Mouse (Mus musculus): ENCODE results near the gene Hapln2. TPM values are rescaled to one million over a fixed set of nuclear protein-coding genes. Genes with fewer than 3 reads are reported as not detected.

The Hapln2 gene
- 0.08 and 0.17 TPM in 2 replicates for polyA plus RNA-seq (2016; fragmentation: Nextera tagmentation; extraction: Ambion mirVana)

- no peak within 1 kb of the TSS for H3K9ac ChIP-seq
- H3K27ac ChIP-seq (ENCODE audit: poor library complexity, severe bottlenecking), result no peak within 1 kb of the TSS
Measured at GRCm38 (mm10) chr3:88027434-88028186, at the start of gene Hapln2. Gene Hapln2, minus strand, starts transcription at chr3:88027583.

GRCm38 (mm10) chr3:88074766-88075165, 47.4 kb upstream of the Hapln2 start:
- no peak overlapping the region for H3K27ac ChIP-seq (ENCODE audit: poor library complexity, severe bottlenecking)
- no peaks in the 10 kb centered on the region for H3K4me1 ChIP-seq (replicated peaks)
- no peak overlapping the region for H3K4me2 ChIP-seq
- no peak for ATAC-seq (ENCODE audit: insufficient number of reproducible peaks, low FRiP score)
- H3K9ac ChIP-seq, result no peak overlapping the region
- H3K9me3 ChIP-seq (replicated peaks), result no peaks in the 10 kb centered on the region
- no peaks in the 10 kb centered on the region for H3K36me3 ChIP-seq
- no peak overlapping the region for H3K4me3 ChIP-seq
- H3K27me3 ChIP-seq (replicated peaks), result peaks cover 44% of the 10 kb centered on the region
- 68% methylated on average over 8 of the region's 8 CpGs for WGBS

More at GRCm38 (mm10) chr3:88027434-88028186, at the start of gene Hapln2:
- Histone ChIP-seq H3K4me1 (replicated peaks) (peaks cover 22% of the 10 kb centered on the region), H3K36me3 (no peaks in the 10 kb centered on the region), H3K27me3 (replicated peaks) (peaks cover 85% of the 10 kb centered on the region), H3K9me3 (replicated peaks) (peaks cover 11% of the 10 kb centered on the region), H3K4me3 (no peak within 1 kb of the TSS), H3K4me2 (no peak within 1 kb of the TSS)
- no peak for ATAC-seq (ENCODE audit: insufficient number of reproducible peaks, low FRiP score)
- 42% methylated on average over 5 of the region's 5 CpGs for WGBS

GRCm38 (mm10) chr3:88074351-88074750, 47.0 kb upstream of the Hapln2 start:
- Histone ChIP-seq H3K4me2 (no peak overlapping the region), H3K27me3 (replicated peaks) (peaks cover 49% of the 10 kb centered on the region), H3K27ac (ENCODE audit: poor library complexity, severe bottlenecking) (no peak overlapping the region), H3K4me1 (replicated peaks) (no peaks in the 10 kb centered on the region), H3K36me3 (no peaks in the 10 kb centered on the region), H3K9ac (no peak overlapping the region), H3K9me3 (replicated peaks) (no peaks in the 10 kb centered on the region), H3K4me3 (no peak overlapping the region)
- ATAC-seq (ENCODE audit: insufficient number of reproducible peaks, low FRiP score), result no peak
- whole genome bisulfite sequencing, result 58% methylated on average over 2 of the region's 2 CpGs

GRCm38 (mm10) chr3:88073631-88074030, 46.2 kb upstream of the Hapln2 start:
- Histone ChIP-seq H3K27me3 (replicated peaks) (peaks cover 50% of the 10 kb centered on the region), H3K36me3 (no peaks in the 10 kb centered on the region), H3K9ac (no peak overlapping the region), H3K4me3 (no peak overlapping the region), H3K4me1 (replicated peaks) (no peaks in the 10 kb centered on the region), H3K9me3 (replicated peaks) (no peaks in the 10 kb centered on the region), H3K27ac (ENCODE audit: poor library complexity, severe bottlenecking) (no peak overlapping the region), H3K4me2 (no peak overlapping the region)
- ATAC-seq (ENCODE audit: insufficient number of reproducible peaks, low FRiP score), result no peak
- 62% methylated on average over 2 of the region's 2 CpGs for WGBS

GRCm38 (mm10) chr3:88071783-88072182, 44.4 kb upstream of the Hapln2 start:
- peak; percentile 49 for ATAC-seq (ENCODE audit: insufficient number of reproducible peaks, low FRiP score)

GRCm38 (mm10) chr3:88068386-88068785, 41.0 kb upstream of the Hapln2 start:
- H3K27ac ChIP-seq (ENCODE audit: poor library complexity, severe bottlenecking), result no peak overlapping the region
- H3K27me3 ChIP-seq (replicated peaks), result peaks cover 32% of the 10 kb centered on the region
- H3K9me3 ChIP-seq (replicated peaks), result 0 out of 2 replicates have a peak, but pooled peaks cover 5% of the 10 kb centered on the region
- no peak overlapping the region for H3K4me2 ChIP-seq
- no peak overlapping the region for H3K4me3 ChIP-seq
- 24% methylated on average over 2 of the region's 2 CpGs for WGBS
- no peak for ATAC-seq (ENCODE audit: insufficient number of reproducible peaks, low FRiP score)
- no peaks in the 10 kb centered on the region for H3K4me1 ChIP-seq (replicated peaks)
- no peak overlapping the region for H3K9ac ChIP-seq
- H3K36me3 ChIP-seq, result no peaks in the 10 kb centered on the region

More at GRCm38 (mm10) chr3:88071783-88072182, 44.4 kb upstream of the Hapln2 start:
- Histone ChIP-seq H3K9ac (no peak overlapping the region), H3K27me3 (replicated peaks) (peaks cover 46% of the 10 kb centered on the region), H3K36me3 (no peaks in the 10 kb centered on the region), H3K4me3 (no peak overlapping the region), H3K4me1 (replicated peaks) (no peaks in the 10 kb centered on the region), H3K4me2 (no peak overlapping the region), H3K27ac (ENCODE audit: poor library complexity, severe bottlenecking) (no peak overlapping the region), H3K9me3 (replicated peaks) (no peaks in the 10 kb centered on the region)
- WGBS, result 5% methylated on average over 5 of the region's 5 CpGs

- Histone ChIP-seq H3K9me3 (replicated peaks) (no peaks in the 10 kb centered on the region), H3K4me3 (peak within 1 kb of the TSS; percentile 88), H3K27ac (ENCODE audit: poor library complexity, severe bottlenecking) (peak within 1 kb of the TSS; percentile 69; the same call in 1 of the 2 replicates), H3K9ac (peak within 1 kb of the TSS; percentile 88), H3K27me3 (replicated peaks) (no peaks in the 10 kb centered on the region), H3K36me3 (peaks cover 37% of the 10 kb centered on the region), H3K4me2 (peak within 1 kb of the TSS; percentile 96), H3K4me1 (replicated peaks) (peaks cover 13% of the 10 kb centered on the region)
- WGBS, result under 1% methylated on average over 60 of the region's 60 CpGs
- peak; percentile 92 for ATAC-seq (ENCODE audit: insufficient number of reproducible peaks, low FRiP score)
Measured at GRCm38 (mm10) chr3:88057902-88058696, 30.7 kb upstream of the Hapln2 start, which contains the start of gene Naxe. Gene Naxe, minus strand, starts transcription at chr3:88058495.

- peaks cover 13% of the 10 kb centered on the region for H3K4me1 ChIP-seq (replicated peaks)
- 76% methylated on average over 6 of the region's 6 CpGs for WGBS
- peaks cover 47% of the 10 kb centered on the region for H3K36me3 ChIP-seq
- no peak overlapping the region for H3K27ac ChIP-seq (ENCODE audit: poor library complexity, severe bottlenecking)
- H3K4me3 ChIP-seq, result no peak overlapping the region
- H3K9ac ChIP-seq, result no peak overlapping the region; the same call in 1 of the 2 replicates
- H3K4me2 ChIP-seq, result peak overlapping the region; percentile 96
- no peaks in the 10 kb centered on the region for H3K27me3 ChIP-seq (replicated peaks)
- no peaks in the 10 kb centered on the region for H3K9me3 ChIP-seq (replicated peaks)
- no peak for ATAC-seq (ENCODE audit: insufficient number of reproducible peaks, low FRiP score)
Measured at GRCm38 (mm10) chr3:88057030-88057429, 29.6 kb upstream of the Hapln2 start.

GRCm38 (mm10) chr3:88049532-88049931, 22.1 kb upstream of the Hapln2 start:
- H3K36me3 ChIP-seq, result peaks cover 57% of the 10 kb centered on the region
- H3K27me3 ChIP-seq (replicated peaks), result no peaks in the 10 kb centered on the region
- no peak overlapping the region for H3K27ac ChIP-seq (ENCODE audit: poor library complexity, severe bottlenecking)
- H3K4me1 ChIP-seq (replicated peaks), result peaks cover 7% of the 10 kb centered on the region; the same call in 1 of the 2 replicates
- ATAC-seq (ENCODE audit: insufficient number of reproducible peaks, low FRiP score), result no peak
- H3K9ac ChIP-seq, result no peak overlapping the region
- no peaks in the 10 kb centered on the region for H3K9me3 ChIP-seq (replicated peaks)
- H3K4me2 ChIP-seq, result no peak overlapping the region
- WGBS, result 58% methylated on average over 3 of the region's 3 CpGs
- no peak overlapping the region for H3K4me3 ChIP-seq

GRCm38 (mm10) chr3:88042661-88043421, 15.5 kb upstream of the Hapln2 start, which contains the start of gene Gpatch4:
Gene Gpatch4, plus strand, starts transcription at chr3:88043108.
- peak; percentile 86 for ATAC-seq (ENCODE audit: insufficient number of reproducible peaks, low FRiP score)
- Histone ChIP-seq H3K4me3 (peak within 1 kb of the TSS; percentile 74), H3K9me3 (replicated peaks) (no peaks in the 10 kb centered on the region), H3K4me1 (replicated peaks) (peaks cover 8% of the 10 kb centered on the region; the same call in 1 of the 2 replicates), H3K36me3 (0 out of 2 replicates have a peak, but pooled peaks cover 8% of the 10 kb centered on the region), H3K4me2 (peak within 1 kb of the TSS; percentile 78), H3K27ac (ENCODE audit: poor library complexity, severe bottlenecking) (peak within 1 kb of the TSS; percentile 8; the same call in 1 of the 2 replicates), H3K27me3 (replicated peaks) (peaks cover 28% of the 10 kb centered on the region), H3K9ac (peak within 1 kb of the TSS; percentile 71)
- 8% methylated on average over 36 of the region's 36 CpGs for WGBS

Measured in heart, embryonic 12.5 days (tissue).